Mouse (Mus musculus) bone marrow macrophage, adult 2 months (primary cell): ENCODE results near the gene Lpxn. TPM values are rescaled to one million over a fixed set of nuclear protein-coding genes. Genes with fewer than 3 reads are reported as not detected.
A peak's percentile ranks its signal among the peaks of the same experiment; 100 is the strongest.

Experiments used
- H3K27ac ChIP-seq: 2 replicates; pipeline ENCODE4 v1.5.1; 2012; ENCODE audit warnings: low read depth, low read length; ENCODE audit not compliant: insufficient read depth
- H3K4me1 ChIP-seq: 2 replicates; pipeline ENCODE4 v1.6.1; 2012; ENCODE audit warnings: low read length; ENCODE audit not compliant: control insufficient read depth, insufficient read depth
- H3K4me3 ChIP-seq: 2 replicates; pipeline ENCODE4 v1.5.1; 2012; ENCODE audit warnings: mild to moderate bottlenecking, low read length, moderate library complexity; ENCODE audit not compliant: insufficient read depth
- CTCF ChIP-seq: IDR thresholded peaks from 2 replicates; pipeline ENCODE4 v1.5.1; 2012; ENCODE audit warnings: low read depth, mild to moderate bottlenecking, low read length, moderate library complexity
- POLR2A ChIP-seq: IDR thresholded peaks from 2 replicates; pipeline ENCODE4 v1.6.1; 2012; ENCODE audit warnings: mild to moderate bottlenecking, low read depth, low read length, borderline replicate concordance
- polyA plus RNA-seq: library from polyadenylated mRNA; stranded (reverse); fragments of >200 nt; gene quantifications from 2 replicates; pipeline ENCODE4 v1.2.4, GENCODE M21; 2012; ENCODE audit not compliant: missing spikeins, insufficient read depth, insufficient read length

Gene Lpxn
- polyA plus RNA-seq, 1 experiment: 150 TPM

GRCm38 (mm10) chr19:12833625-12834024 lies 37.6 kb downstream of the Lpxn start:
- H3K4me3 ChIP-seq: no peak overlapping the region
- H3K4me1 ChIP-seq: peaks cover 43% of the 10 kb centered on the region
- H3K27ac ChIP-seq: peak overlapping the region; percentile 87
- TF ChIP-seq CTCF (no peak), POLR2A (no peak)

GRCm38 (mm10) chr19:12838507-12838906 lies 42.5 kb downstream of the Lpxn start:
- TF ChIP-seq POLR2A: no peak
- TF ChIP-seq CTCF: no peak
- H3K4me1 ChIP-seq: peaks cover 10% of the 10 kb centered on the region

GRCm38 (mm10) chr19:12846382-12846781 lies 50.4 kb downstream of the Lpxn start, which contains the start of gene Gm5244:
Gene Gm5244 (plus strand): TSS chr19:12846682.
- TF ChIP-seq CTCF (no peak), POLR2A (no peak)
- no peaks in the 10 kb centered on the region for H3K4me1 ChIP-seq

More at GRCm38 (mm10) chr19:12838507-12838906, 42.5 kb downstream of the Lpxn start:
- Histone ChIP-seq H3K4me3 (no peak overlapping the region), H3K27ac (no peak overlapping the region)

GRCm38 (mm10) chr19:12856983-12857382 lies 61.0 kb downstream of the Lpxn start, which contains the start of gene Olfr1444:
Gene Olfr1444 (plus strand): TSS chr19:12857283.
- TF ChIP-seq CTCF: no peak
- TF ChIP-seq POLR2A: no peak
- H3K4me3 ChIP-seq: no peak within 1 kb of the TSS
- no peak within 1 kb of the TSS for H3K27ac ChIP-seq
- H3K4me1 ChIP-seq: no peaks in the 10 kb centered on the region

More at GRCm38 (mm10) chr19:12846382-12846781, 50.4 kb downstream of the Lpxn start, which contains the start of gene Gm5244:
- no peak within 1 kb of the TSS for H3K4me3 ChIP-seq
- H3K27ac ChIP-seq: no peak within 1 kb of the TSS

Other genes with a start within 250 kb of the Lpxn start
- gene Gm4952, start 196.2 kb upstream of the Lpxn start, polyA plus RNA-seq: not detected in 2 replicates
- gene Glyat, start 162.9 kb upstream of the Lpxn start, polyA plus RNA-seq: not detected in 2 replicates
- gene Olfr1442, start 125.8 kb upstream of the Lpxn start, polyA plus RNA-seq: not detected in 2 replicates
- gene Olfr1443, start 118.1 kb upstream of the Lpxn start, polyA plus RNA-seq: not detected in 2 replicates
- gene Keg1, start 100.4 kb upstream of the Lpxn start, polyA plus RNA-seq: not detected in 2 replicates
- gene Cntf, start 30.6 kb upstream of the Lpxn start, polyA plus RNA-seq: 1.3 and 2.0 TPM in 2 replicates
- gene Zfp91, start 67 bp upstream of the Lpxn start, polyA plus RNA-seq: 66.9 and 74.5 TPM in 2 replicates
- gene Gm5244, start 50.5 kb downstream of the Lpxn start, polyA plus RNA-seq: not detected in 2 replicates
- 0.72 TPM in 1 of 2 replicates, not detected in the other for gene Olfr1444, start 61.1 kb downstream of the Lpxn start, polyA plus RNA-seq
- not detected in 2 replicates for gene Olfr1445, start 87.7 kb downstream of the Lpxn start, polyA plus RNA-seq
- gene Olfr1446, start 97.3 kb downstream of the Lpxn start, polyA plus RNA-seq: not detected in 2 replicates
- not detected in 2 replicates for gene Olfr1447, start 107.5 kb downstream of the Lpxn start, polyA plus RNA-seq
- not detected in 2 replicates for gene Olfr1448, start 128.2 kb downstream of the Lpxn start, polyA plus RNA-seq
- not detected in 2 replicates for gene Olfr1449, start 134.6 kb downstream of the Lpxn start, polyA plus RNA-seq
- not detected in 2 replicates for gene Olfr1450, start 154.1 kb downstream of the Lpxn start, polyA plus RNA-seq
- not detected in 2 replicates for gene Olfr1451, start 198.8 kb downstream of the Lpxn start, polyA plus RNA-seq
- gene Olfr1453, start 232.1 kb downstream of the Lpxn start, polyA plus RNA-seq: not detected in 2 replicates